Mouse (Mus musculus) kidney, postnatal 4 days (tissue): ENCODE data around the gene Gm21679.
"Not testable (repeated sequence)": the region's sequence is repeated elsewhere in the genome, so short reads cannot be mapped to it uniquely, and the experiment has no call there.

Experiments
- DNase-seq, 2 experiments: peaks; one replicate each; pipeline ENCODE4 v3.0.0; 2021; ENCODE audit warnings: mixed read lengths in 2 of 2

Gm21679 gene

GRCm38 (mm10) chrY:29683270-29683669 lies at the start of gene Gm21679:
TSS of gene Gm21679 (minus strand) at chrY:29683370.
- not testable (repeated sequence) for DNase-seq
